Mouse (Mus musculus) right cerebral cortex, postnatal 10 days (tissue): Measurements from ENCODE around the gene Chsy1.

Experiments
- DNase-seq, 2 experiments: peaks; one replicate each; pipeline ENCODE4 v3.0.0; 2021; ENCODE audit warnings: low spot score in 2 of 2

The Chsy1 gene

GRCm38 (mm10) chr7:66109855-66110635, 730 bp downstream of the Chsy1 start:
- peak; percentile 55 to 57 for DNase-seq

GRCm38 (mm10) chr7:66110636-66111112, 1.4 kb downstream of the Chsy1 start:
- no peak for DNase-seq

- DNase-seq = no peak
These were observed 1.9 kb downstream of the Chsy1 start for GRCm38 (mm10) chr7:66111211-66111610.

- DNase-seq = no peak
These were observed 4.2 kb downstream of the Chsy1 start for GRCm38 (mm10) chr7:66113561-66113960.

DNA sequence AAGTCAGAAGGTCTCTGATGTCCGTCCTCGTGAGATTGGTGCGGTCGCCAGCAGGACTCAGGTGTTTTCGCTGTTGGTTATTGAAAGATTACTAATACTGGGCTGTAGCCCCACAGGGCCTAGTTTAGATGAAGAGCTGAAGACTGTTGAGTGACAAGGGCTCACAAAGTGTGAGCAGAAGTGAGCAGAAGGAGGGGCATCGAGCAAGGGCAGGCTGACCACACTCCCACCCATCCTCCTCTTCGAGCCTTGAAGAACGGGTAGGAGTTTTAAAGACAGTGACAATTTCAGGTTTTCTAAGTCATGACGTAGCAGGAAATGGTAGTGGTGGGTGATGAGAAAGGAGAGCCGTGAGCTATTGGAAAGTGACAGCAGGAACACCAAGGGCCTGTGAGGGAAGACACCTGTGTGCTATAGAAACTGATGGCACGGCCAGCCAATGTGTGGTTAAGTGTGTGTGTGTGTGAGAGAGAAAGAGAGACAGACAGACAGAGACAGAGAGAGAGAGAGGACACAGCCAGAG, 6.6 kb downstream of the Chsy1 start:
- no peak for DNase-seq

DNA sequence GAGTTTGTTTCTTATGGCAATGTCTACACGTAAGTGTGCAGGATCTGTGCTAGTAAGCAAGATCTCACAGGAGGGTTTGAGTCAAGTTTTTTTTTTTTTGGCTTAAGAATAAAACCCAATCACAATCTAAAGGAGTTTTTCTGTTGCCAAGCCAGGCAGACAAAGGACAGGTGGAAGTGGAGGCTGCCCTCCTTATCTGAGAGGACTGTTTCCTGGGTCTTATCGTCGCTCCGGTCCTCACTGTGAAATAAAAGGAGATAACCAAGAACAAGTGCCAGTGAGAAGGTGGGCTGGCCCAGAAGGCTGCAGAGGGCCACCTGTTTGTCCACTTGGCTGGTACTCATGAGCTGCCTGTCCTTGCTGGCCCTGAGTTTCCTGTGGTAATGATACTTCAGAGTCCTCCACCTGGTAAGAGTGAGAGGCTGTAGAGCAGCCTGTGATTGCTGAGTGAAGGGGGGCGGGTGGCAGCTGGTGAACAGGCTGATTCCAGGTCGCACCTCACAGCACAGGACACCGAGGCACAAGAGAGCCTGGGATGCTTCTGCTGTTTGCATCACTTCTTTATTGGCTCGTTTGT, 7.7 kb downstream of the Chsy1 start:
- no peak for DNase-seq

DNA sequence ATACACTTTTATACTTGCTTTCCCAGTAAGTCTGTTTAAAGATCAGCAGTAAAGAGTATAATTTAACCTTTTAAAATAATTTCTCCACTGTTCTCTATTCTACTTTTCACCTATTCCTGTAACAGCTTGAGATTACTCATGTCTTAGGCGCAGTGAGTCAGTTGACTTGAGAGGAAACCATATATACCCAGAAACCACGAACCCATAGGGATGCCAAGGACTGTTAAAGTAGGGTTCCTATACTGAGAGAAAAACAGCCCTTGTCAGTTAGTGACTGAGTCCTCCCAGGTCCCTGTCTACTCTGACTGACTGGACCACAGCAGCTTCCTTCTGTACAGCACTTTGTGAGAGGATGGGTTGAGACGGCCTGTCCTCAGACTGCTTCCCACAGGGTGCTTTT, 8.7 kb downstream of the Chsy1 start:
- DNase-seq = no peak

DNA sequence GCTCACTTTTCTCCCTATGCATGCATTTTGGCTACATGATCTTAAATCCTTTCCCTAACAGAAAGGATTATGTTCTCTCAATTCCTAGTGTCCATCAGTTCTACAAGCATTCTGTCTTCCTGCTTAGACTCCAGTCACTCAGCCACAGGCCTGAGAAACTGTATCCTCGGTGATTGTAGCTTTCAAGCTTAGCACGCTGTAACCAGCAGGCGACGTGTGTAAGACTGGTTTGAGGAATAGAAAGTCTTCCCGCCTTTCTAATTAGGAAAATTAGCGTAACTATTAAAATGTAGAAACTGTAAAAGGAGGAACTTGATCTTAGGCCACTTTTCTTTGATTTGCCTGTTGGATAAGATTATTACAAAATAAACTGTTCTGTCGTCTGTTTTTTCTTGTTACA, 9.5 kb downstream of the Chsy1 start:
- no peak for DNase-seq

DNA sequence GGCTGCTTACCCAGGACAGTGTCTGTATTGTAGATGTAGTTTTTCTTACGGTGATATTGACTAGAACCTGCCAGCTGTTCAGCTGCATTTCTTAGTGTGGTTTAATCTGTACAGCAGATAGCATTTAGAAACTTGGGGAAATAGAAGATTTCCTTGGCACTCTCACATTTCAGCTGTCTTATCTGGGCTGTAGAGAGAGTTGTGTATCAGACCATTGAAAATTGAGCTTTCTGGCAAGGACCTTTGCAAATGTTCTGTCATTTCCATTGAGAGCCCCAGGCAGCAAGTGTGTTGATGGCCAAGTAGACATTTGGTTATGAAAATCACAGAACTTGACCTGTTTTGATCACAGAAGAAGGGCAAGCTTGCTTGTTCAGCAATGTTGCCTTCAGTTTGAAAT, 10.8 kb downstream of the Chsy1 start:
- DNase-seq = no peak

- no peak for DNase-seq
These were observed 11.5 kb downstream of the Chsy1 start for GRCm38 (mm10) chr7:66120702-66121396.

DNA sequence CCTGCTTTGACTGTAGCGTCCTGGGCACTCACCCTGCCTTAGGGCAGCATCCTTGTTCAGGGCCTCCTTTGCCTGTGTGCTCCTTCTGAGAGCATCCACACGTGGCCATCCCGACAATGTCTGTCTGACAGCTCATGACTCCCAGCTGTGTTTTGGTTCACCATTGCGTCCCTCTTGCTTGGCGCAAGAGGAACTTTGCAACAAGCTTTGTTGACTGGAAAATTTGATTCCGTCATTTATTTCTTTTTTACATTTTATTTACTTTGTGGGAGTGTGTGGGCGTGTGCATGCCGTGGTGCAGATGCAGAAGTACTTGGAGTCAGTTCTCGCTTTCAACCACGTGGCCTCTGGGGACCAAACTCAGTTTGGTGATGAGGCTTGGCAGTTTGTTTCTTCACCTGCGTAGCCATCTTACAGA, 15.2 kb downstream of the Chsy1 start:
- no peak for DNase-seq

DNA sequence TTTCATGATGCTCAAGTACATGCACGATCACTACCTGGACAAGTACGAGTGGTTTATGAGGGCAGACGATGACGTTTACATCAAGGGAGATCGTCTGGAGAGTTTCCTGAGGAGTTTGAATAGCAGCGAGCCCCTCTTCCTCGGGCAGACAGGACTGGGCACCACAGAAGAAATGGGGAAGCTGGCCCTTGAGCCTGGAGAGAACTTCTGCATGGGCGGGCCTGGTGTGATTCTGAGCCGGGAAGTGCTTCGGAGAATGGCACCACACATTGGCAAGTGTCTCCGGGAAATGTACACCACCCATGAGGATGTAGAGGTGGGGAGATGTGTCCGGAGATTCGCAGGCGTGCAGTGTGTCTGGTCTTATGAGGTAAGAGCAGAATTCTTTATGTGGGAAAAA, 16.1 kb downstream of the Chsy1 start:
- DNase-seq = peak in 1 of 2 experiments; percentile 39

DNA sequence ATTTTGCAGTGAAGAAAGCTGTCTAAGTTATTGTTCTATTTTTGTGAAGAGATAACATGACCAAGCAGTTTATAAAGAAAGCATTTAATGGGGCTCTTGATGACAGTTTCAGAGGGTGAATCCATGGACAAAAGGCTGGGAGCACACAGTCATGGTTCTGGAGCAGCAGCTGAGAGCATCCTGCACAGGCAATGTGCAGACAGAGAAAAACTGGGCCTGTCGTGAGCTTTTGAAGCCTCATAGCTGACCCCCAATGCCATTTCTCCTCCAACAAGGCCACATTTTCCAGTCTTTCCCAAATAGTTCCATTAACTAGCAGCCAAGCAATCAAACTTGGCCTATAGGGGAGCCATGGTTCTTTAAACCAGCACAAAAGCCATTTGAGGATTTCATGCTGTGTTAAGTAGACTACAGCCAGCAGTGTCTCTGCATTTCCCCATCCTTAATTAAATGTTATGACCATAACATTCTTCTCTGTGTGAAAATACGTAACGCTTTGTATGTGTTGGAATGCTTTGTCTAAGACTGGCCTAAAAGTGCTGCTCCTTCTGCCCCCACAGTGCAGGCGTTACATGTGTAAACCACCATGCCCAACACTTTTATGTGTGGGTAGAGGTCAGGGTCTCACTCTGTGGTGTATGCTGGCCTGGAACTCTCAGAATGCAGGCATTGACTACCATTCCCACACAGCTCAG, 18.8 kb downstream of the Chsy1 start:
- DNase-seq = no peak

DNA sequence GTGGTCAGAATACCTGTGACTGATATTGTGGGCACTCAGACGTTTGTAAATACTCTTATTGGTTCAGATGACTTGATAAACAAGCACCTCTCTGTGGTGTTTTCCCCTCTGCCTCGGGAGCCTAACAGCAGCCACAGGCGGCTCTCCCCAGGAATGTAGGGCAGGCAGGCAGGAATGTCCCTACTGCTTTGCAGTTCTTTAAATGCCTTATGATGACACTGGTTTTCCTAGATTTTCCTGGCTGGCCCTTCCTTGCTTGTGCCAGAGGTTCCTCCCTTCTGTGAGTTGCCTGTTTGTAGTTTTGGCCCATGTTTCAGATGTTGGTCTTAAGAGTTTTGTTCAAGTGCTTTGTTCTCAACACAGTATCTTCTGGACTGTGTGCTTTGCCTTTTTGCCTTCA, 19.5 kb downstream of the Chsy1 start:
- DNase-seq = no peak

DNA sequence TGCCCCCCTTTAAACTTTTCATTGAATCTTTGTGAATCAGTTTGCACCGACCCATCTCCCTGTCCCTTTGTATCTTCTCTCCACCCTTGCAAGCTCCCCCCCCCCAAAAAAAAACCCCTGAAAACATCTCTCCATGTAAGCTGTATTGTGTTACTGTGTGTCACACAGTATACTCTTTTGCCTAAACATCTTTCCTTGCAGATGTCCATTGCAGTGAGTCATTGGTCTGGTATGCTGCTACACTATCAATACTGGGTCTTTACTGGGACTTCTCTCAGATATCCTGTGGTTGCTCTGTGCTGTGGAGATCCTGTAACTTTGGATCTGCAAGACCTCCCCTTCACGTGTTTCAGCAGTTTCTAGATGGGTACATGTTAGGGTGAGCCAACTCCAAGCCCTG, 21.0 kb downstream of the Chsy1 start:
- DNase-seq = no peak

DNA sequence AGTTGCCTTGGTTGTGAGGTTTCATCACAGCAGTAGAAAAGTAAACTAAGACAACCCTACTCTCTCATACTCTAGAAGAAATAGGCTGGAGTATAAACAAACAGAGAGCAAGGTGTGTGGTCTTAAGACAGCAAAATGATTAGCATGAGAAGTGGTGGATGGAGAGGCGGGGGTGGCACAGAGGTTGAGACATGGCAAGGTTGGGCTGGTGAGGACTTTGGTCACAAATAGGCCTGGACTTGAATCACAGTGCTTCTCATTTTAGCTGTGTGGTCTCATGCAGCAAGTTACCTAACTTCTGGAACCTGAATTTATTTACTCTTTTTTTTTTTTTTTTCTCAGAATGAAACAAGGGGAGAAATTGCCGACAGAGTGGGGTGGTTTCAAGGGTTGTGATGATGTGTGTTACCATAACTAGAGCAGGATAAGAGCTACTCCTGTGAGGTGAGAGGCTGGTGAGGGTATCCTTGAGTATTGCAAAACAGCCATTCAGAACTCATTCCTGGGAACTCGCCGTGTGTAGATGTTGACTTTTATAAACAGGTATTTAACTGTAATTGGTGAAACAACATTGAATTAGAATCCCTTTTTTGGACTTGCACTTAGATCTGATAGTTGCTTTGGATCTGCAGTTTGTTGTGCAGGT, 22.6 kb downstream of the Chsy1 start:
- DNase-seq = no peak

- DNase-seq = no peak
These were observed 24.8 kb downstream of the Chsy1 start for GRCm38 (mm10) chr7:66134154-66134553.

DNA sequence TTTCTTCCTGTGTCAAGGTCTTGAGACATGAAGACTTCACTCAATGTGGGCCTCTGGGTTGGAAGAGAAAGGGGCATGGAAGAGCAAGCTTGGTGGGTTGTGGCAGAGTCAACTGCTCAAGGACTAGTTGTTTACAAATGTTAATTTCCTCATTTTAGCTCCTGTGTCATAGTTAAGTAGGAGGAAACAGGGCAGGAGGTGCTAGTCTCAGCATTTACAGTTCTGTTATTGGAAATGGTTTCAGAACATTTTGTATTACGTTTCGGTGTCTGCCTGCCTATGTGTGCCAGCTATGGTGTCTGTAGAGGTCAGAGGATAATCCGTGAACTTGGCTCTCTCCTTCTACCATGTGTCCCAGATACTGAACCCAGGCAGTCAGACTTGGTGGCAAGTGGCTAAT, 26.3 kb downstream of the Chsy1 start:
- DNase-seq = no peak

GRCm38 (mm10) chr7:66136187-66136586, 26.9 kb downstream of the Chsy1 start:
- DNase-seq = no peak

DNA sequence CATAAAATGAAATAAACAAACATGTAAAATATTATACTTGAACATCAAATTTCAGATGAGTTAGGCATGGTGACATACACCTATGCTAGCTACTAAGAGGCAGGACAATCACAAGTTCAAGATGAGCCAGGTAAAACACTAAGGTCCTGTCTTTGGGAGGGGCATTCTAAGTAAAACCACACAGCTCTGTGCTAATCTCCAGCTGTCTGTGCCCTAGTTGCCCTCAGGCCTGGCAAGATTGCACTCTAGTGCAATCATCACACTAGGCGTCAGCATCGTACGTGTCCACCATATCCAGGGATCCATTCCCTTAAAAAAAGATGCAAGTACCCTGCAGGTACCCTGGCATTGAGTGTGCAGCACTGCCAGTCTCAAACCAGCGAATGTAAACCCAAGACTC, 28.0 kb downstream of the Chsy1 start:
- DNase-seq = no peak

DNA sequence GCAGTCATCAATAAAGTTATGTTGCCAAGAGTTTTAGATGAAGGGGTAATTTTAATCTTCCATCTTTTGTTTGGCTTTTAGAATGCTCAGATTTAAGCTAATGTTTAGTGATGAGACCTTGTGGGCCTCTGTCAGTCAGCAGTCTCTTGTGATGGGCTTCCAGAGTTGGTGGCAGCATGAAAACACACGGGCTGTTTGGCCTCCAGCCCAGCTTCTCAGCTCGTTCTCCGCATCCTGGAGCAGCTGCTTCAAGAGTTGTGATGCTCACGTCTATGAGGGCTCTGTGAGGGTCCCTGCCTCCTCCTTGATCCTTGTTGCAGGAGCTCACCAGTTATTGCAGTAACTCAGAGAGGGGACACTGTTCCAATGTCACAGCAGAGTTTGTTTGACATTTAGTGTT, 29.0 kb downstream of the Chsy1 start:
- DNase-seq = peak; percentile 66 to 68

- DNase-seq = no peak
These were observed 29.6 kb downstream of the Chsy1 start for GRCm38 (mm10) chr7:66138878-66139277.
